Mouse (Mus musculus): ENCODE data around the gene AC109138.7.

DNA sequence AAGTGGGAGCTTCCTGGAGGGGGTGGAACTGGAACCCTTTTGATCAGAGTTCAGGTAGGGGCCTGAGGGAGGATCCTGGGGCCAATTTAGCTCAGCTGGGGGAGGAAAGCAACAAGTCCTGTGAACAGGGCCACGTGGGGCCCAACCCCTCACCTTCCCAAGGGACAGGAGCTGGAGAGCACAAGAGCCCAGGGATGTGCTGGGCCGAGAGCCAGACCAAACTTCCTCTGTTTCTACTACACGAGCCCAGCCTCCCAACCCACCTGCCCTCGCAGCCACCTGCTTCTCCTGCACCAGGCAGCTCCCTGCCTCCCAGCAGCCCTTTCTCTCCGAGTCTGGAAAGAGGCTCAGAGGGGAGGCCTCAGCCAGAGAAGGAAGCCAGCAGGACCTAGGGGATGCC, 17.6 kb upstream of the AC109138.7 start:
- no peak for TF ChIP-seq CTCF (IDR thresholded peaks at IDR 0.05; ENCODE audit: borderline replicate concordance, insufficient read depth, low read length)
- no peak for TF ChIP-seq POLR2A (IDR thresholded peaks at IDR 0.05; ENCODE audit: low read depth, low read length)
